Mouse (Mus musculus): ENCODE results near the gene Cnn1. TPM values are rescaled to one million over a fixed set of nuclear protein-coding genes. Genes with fewer than 3 reads are reported as not detected.
A peak's percentile ranks its signal among the peaks of the same experiment; 100 is the strongest.
"Not testable (repeated sequence)": the region's sequence is repeated elsewhere in the genome, so short reads cannot be mapped to it uniquely, and the experiment has no call there.

The Cnn1 gene
- polyA plus RNA-seq, 1 experiment from 2014 or later, result 1.4 TPM

- WGBS, result 87% methylated on average over 9 of the region's 9 CpGs
- Histone ChIP-seq H3K4me2 (no peak overlapping the region), H3K27ac (no peak overlapping the region), H3K4me1 (replicated peaks) (peaks cover 8% of the 10 kb centered on the region), H3K27me3 (peaks cover 8% of the 10 kb centered on the region; the same call in 1 of the 2 replicates), H3K4me3 (no peak overlapping the region), H3K9ac (no peak overlapping the region), H3K9me3 (no peaks in the 10 kb centered on the region), H3K36me3 (peaks cover 60% of the 10 kb centered on the region)
- ATAC-seq (ENCODE audit: low FRiP score), result no peak
These were observed 41.0 kb upstream of the Cnn1 start for GRCm38 (mm10) chr9:22058011-22058424.

DNA sequence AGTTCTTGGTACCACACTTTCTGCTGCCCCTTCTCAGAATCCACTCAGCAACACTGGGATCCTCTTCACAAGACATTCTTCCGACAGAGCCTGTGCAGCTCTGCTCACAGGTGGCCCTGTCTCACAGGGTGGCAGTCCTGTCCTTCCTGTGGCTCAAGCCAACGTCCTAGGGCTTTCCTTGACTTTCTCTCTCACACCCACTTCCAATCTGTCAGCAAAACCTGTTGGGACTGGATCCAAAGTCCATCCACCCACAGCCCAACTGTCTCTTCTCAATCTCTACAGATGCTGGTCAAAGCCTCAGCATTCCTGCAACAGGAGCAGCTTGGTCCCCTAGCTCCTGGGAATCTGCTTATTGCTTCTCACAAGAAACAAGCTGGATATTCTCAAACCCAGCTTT is 37.7 kb upstream of the Cnn1 start:
- H3K9me3 ChIP-seq, result no peaks in the 10 kb centered on the region
- H3K36me3 ChIP-seq, result peaks cover 92% of the 10 kb centered on the region
- no peaks in the 10 kb centered on the region for H3K4me1 ChIP-seq (replicated peaks)
- no peak overlapping the region for H3K4me3 ChIP-seq
- ATAC-seq (ENCODE audit: low FRiP score), result no peak
- WGBS, result 87% methylated on average over 2 of the region's 2 CpGs
- H3K9ac ChIP-seq, result no peak overlapping the region; the same call in 1 of the 2 replicates
- no peak overlapping the region for H3K4me2 ChIP-seq
- no peaks in the 10 kb centered on the region for H3K27me3 ChIP-seq
- H3K27ac ChIP-seq, result no peak overlapping the region

- Histone ChIP-seq H3K9ac (no peak overlapping the region), H3K27me3 (no peaks in the 10 kb centered on the region), H3K4me1 (replicated peaks) (peaks cover under 1% of the 10 kb centered on the region), H3K9me3 (no peaks in the 10 kb centered on the region), H3K27ac (no peak overlapping the region), H3K4me3 (no peak overlapping the region), H3K36me3 (peaks cover 84% of the 10 kb centered on the region), H3K4me2 (no peak overlapping the region)
- no peak for ATAC-seq (ENCODE audit: low FRiP score)
- WGBS, result 94% methylated on average over 3 of the region's 3 CpGs
These were observed 34.7 kb upstream of the Cnn1 start for GRCm38 (mm10) chr9:22064341-22064740.

DNA sequence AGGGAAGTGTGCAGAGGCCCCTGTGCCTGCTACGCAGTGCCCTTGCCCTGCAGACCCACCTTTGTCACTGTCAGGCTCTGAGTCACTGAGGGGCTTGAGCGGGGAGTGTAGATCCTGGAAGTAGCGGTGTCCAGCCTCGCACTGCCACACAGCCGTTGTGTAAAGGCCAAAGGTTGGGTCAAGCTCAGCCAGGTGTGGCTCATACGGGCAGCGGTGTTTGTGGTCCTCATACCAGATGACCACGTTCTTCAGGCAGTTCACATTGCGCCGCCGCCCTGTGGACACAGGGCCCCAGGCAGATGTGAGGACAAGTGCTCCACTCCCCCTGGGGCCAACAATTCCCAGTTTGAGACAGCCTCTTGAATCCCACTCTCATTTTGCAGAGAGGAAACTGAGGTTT is 33.4 kb upstream of the Cnn1 start:
- ATAC-seq (ENCODE audit: low FRiP score), result no peak
- Histone ChIP-seq H3K27me3 (no peaks in the 10 kb centered on the region), H3K4me3 (no peak overlapping the region), H3K27ac (no peak overlapping the region), H3K9me3 (no peaks in the 10 kb centered on the region), H3K4me1 (replicated peaks) (peaks cover 14% of the 10 kb centered on the region), H3K4me2 (no peak overlapping the region), H3K36me3 (peaks cover 75% of the 10 kb centered on the region), H3K9ac (no peak overlapping the region)
- WGBS, result 99% methylated on average over 11 of the region's 11 CpGs

DNA sequence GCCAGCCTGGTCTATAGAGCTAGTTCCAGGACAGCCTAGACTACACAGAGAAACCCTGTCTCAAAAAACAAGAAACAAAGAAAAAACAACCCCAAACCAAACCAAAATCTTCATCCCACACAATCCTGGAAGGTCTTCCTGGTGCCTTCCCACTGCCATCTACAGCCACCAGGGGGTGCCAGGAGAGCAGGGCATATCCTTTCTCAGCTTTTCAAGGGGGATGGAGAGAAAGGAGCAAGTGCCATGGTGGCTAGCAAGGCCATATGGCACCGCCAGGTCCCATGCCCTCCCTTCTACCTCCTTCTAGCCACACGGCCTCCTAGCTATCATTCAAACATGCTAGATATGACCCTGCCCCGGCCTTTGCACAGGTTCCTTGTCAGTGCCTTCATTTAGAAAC is 32.6 kb upstream of the Cnn1 start:
- peaks cover 67% of the 10 kb centered on the region for H3K36me3 ChIP-seq
- H3K9me3 ChIP-seq, result no peaks in the 10 kb centered on the region
- H3K27ac ChIP-seq, result no peak overlapping the region
- 74% methylated on average over 3 of the region's 3 CpGs for WGBS
- peaks cover 15% of the 10 kb centered on the region for H3K4me1 ChIP-seq (replicated peaks)
- H3K4me3 ChIP-seq, result no peak overlapping the region
- no peaks in the 10 kb centered on the region for H3K27me3 ChIP-seq
- no peak overlapping the region for H3K9ac ChIP-seq
- no peak overlapping the region for H3K4me2 ChIP-seq
- no peak for ATAC-seq (ENCODE audit: low FRiP score)

DNA sequence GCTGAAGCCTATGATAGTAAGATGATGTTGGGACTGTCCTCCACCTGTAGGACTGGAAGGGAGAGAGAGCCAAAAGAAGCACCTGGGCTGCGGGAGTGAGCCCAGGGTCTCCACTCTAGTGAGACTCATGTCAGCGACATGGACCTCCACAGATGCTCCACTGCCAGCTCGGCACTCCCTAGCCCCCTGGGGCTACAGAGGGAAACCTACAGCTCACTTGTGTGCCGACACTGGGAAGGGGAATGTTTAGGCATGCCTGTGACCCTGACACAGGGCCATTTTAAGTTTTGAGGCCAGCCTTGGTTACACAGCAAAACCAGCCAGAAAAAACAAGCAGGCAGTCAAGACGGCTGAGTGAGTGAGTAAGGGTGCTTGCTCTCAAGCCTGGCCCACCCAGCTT is 31.8 kb upstream of the Cnn1 start:
- Histone ChIP-seq H3K36me3 (peaks cover 61% of the 10 kb centered on the region), H3K4me3 (no peak overlapping the region), H3K4me1 (replicated peaks) (peaks cover 21% of the 10 kb centered on the region), H3K9me3 (no peaks in the 10 kb centered on the region), H3K27ac (no peak overlapping the region), H3K27me3 (no peaks in the 10 kb centered on the region), H3K4me2 (no peak overlapping the region), H3K9ac (no peak overlapping the region)
- WGBS, result 82% methylated on average over 5 of the region's 5 CpGs
- no peak for ATAC-seq (ENCODE audit: low FRiP score)

GRCm38 (mm10) chr9:22069881-22070553 is 29.0 kb upstream of the Cnn1 start:
- Histone ChIP-seq H3K27me3 (no peaks in the 10 kb centered on the region), H3K4me3 (peak overlapping the region; percentile 82), H3K4me2 (peak overlapping the region; percentile 58), H3K9me3 (no peaks in the 10 kb centered on the region), H3K27ac (peak overlapping the region; percentile 98; the same call in 1 of the 2 replicates), H3K9ac (peak overlapping the region; percentile 95), H3K36me3 (peaks cover 60% of the 10 kb centered on the region), H3K4me1 (replicated peaks) (peaks cover 23% of the 10 kb centered on the region)
- WGBS, result 76% methylated on average over 4 of the region's 4 CpGs
- ATAC-seq (ENCODE audit: low FRiP score), result peak; percentile 18

GRCm38 (mm10) chr9:22070791-22071573 is 28.0 kb upstream of the Cnn1 start, which contains the start of the genes Gm49318 and Zfp653:
Gene Gm49318 (minus strand): TSS chr9:22071259.
Gene Zfp653 (minus strand): TSS chr9:22071376.
- Histone ChIP-seq H3K4me2 (peak within 1 kb of the TSS; percentile 58), H3K36me3 (peaks cover 57% of the 10 kb centered on the region), H3K4me1 (replicated peaks) (peaks cover 23% of the 10 kb centered on the region), H3K4me3 (peak within 1 kb of the TSS; percentile 82), H3K27me3 (no peaks in the 10 kb centered on the region), H3K9me3 (no peaks in the 10 kb centered on the region), H3K27ac (peak within 1 kb of the TSS; percentile 98), H3K9ac (peak within 1 kb of the TSS; percentile 95)
- WGBS, result under 1% methylated on average over 74 of the region's 87 CpGs
- ATAC-seq (ENCODE audit: low FRiP score), result peak; percentile 97

- WGBS, result 89% methylated on average over 4 of the region's 4 CpGs
- no peak overlapping the region for H3K9ac ChIP-seq
- no peak overlapping the region for H3K4me3 ChIP-seq
- ATAC-seq (ENCODE audit: low FRiP score), result no peak
- no peak overlapping the region for H3K4me2 ChIP-seq
- peaks cover 58% of the 10 kb centered on the region for H3K36me3 ChIP-seq
- no peak overlapping the region for H3K27ac ChIP-seq
- H3K9me3 ChIP-seq, result no peaks in the 10 kb centered on the region
- peaks cover 23% of the 10 kb centered on the region for H3K4me1 ChIP-seq (replicated peaks)
- H3K27me3 ChIP-seq, result no peaks in the 10 kb centered on the region
These were observed 26.7 kb upstream of the Cnn1 start for GRCm38 (mm10) chr9:22072276-22072675.

DNA sequence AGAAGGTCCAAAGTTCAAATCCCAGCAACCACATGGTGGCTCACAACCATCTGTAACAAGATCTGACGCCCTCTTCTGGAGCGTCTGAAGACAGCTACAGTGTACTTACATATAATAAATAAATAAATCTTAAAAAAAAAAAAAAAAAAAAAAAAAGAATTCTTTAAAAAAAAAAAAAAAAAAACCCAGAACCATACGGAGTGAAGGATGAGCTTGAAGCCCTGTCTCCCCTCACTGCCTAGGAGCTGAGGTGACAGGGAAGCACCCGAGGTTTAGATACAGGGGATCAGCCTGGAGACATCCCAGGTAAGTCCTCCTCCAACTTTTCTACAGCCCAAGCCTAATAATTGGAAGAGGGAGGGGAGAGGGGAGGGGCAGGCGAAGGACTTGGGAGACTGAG is 23.2 kb upstream of the Cnn1 start:
- H3K36me3 ChIP-seq, result peaks cover 70% of the 10 kb centered on the region
- WGBS, result 85% methylated on average over 5 of the region's 5 CpGs
- ATAC-seq (ENCODE audit: low FRiP score); H3K9me3 ChIP-seq; H3K27ac ChIP-seq; H3K9ac ChIP-seq; H3K4me2 ChIP-seq; H3K4me1 ChIP-seq (replicated peaks); H3K27me3 ChIP-seq; H3K4me3 ChIP-seq: not testable (repeated sequence)

- H3K4me3 ChIP-seq, result no peak overlapping the region
- H3K4me2 ChIP-seq, result no peak overlapping the region
- H3K36me3 ChIP-seq, result peaks cover 70% of the 10 kb centered on the region
- no peak for ATAC-seq (ENCODE audit: low FRiP score)
- peak overlapping the region; percentile 20; the same call in 1 of the 2 replicates for H3K9ac ChIP-seq
- H3K27me3 ChIP-seq, result no peaks in the 10 kb centered on the region
- H3K9me3 ChIP-seq, result no peaks in the 10 kb centered on the region
- 95% methylated on average over 23 of the region's 23 CpGs for WGBS
- H3K4me1 ChIP-seq (replicated peaks), result peaks cover 8% of the 10 kb centered on the region; the same call in 1 of the 2 replicates
- no peak overlapping the region for H3K27ac ChIP-seq
These were observed 22.8 kb upstream of the Cnn1 start for GRCm38 (mm10) chr9:22076223-22076622.

DNA sequence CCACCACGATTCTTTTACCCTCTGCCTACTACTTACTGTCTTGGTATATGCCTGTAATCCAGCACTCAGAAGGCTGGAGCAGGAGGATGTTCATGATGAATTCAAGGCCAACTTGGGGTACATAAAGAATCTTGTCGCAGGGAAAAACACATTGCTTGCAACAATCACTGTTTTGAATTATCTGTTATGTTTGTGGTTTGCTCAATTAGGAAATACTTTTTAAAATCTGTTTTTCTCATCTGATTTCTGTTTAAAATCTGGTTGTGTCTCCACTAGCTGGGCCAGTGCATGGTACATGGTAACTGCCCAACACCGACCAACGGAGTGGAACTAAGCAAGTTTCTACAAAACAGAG is 14.4 kb upstream of the Cnn1 start:
- Histone ChIP-seq H3K27ac (no peak overlapping the region), H3K9ac (peak overlapping the region; percentile 75)
- 35% methylated on average over 4 of the region's 4 CpGs for WGBS

More for the DNA sequence above, 14.4 kb upstream of the Cnn1 start:
- peak overlapping the region; percentile 77 for H3K4me2 ChIP-seq
- no peaks in the 10 kb centered on the region for H3K9me3 ChIP-seq
- peaks cover 25% of the 10 kb centered on the region for H3K4me1 ChIP-seq (replicated peaks)
- ATAC-seq (ENCODE audit: low FRiP score), result no peak
- H3K36me3 ChIP-seq, result peaks cover 10% of the 10 kb centered on the region
- peak overlapping the region; percentile 69 for H3K4me3 ChIP-seq
- H3K27me3 ChIP-seq, result no peaks in the 10 kb centered on the region

Measured in hindbrain, embryonic 13.5 days (tissue).